Mouse (Mus musculus) heart, embryonic 13.5 days (tissue): ENCODE data around the gene Sumo2. TPM values are rescaled to one million over a fixed set of nuclear protein-coding genes. Genes with fewer than 3 reads are reported as not detected.
"Not testable (repeated sequence)": the region's sequence is repeated elsewhere in the genome, so short reads cannot be mapped to it uniquely, and the experiment has no call there.

ENCODE experiments used
- ATAC-seq: fragments of 200-750 bp; cut with Nextera tagmentation; 2 replicates; pipeline ENCODE4 v1.8.0; 2017; ENCODE audit warnings: moderate TSS enrichment; ENCODE audit not compliant: insufficient number of reproducible peaks, low FRiP score, low TSS enrichment; ENCODE audit errors: extremely low read depth
- H3K27ac ChIP-seq: fragments of 300-500 bp; sonication (generic); replicated peaks from 2 replicates; pipeline ENCODE4 v1.5.1; 2015; ENCODE audit warnings: moderate library complexity, mild to moderate bottlenecking, inconsistent platforms
- H3K27me3 ChIP-seq: fragments of 300-500 bp; sonication (generic); replicated peaks from 2 replicates; pipeline ENCODE4 v1.6.1; 2015; ENCODE audit warnings: mild to moderate bottlenecking, inconsistent platforms
- H3K36me3 ChIP-seq: fragments of 300-500 bp; sonication (generic); 2 replicates; pipeline ENCODE4 v1.6.1; 2015; ENCODE audit warnings: mild to moderate bottlenecking, inconsistent platforms
- H3K4me1 ChIP-seq: fragments of 300-500 bp; sonication (generic); 2 replicates; pipeline ENCODE4 v1.6.1; 2015; ENCODE audit warnings: inconsistent platforms
- H3K4me2 ChIP-seq: fragments of 300-500 bp; sonication (generic); 2 replicates; pipeline ENCODE4 v1.6.1; 2015; ENCODE audit warnings: inconsistent platforms, mild to moderate bottlenecking, moderate library complexity
- H3K4me3 ChIP-seq: fragments of 300-500 bp; sonication (generic); 2 replicates; pipeline ENCODE4 v1.5.1; 2015; ENCODE audit warnings: moderate library complexity, mild to moderate bottlenecking, inconsistent platforms
- H3K9ac ChIP-seq: fragments of 300-500 bp; sonication (generic); 2 replicates; pipeline ENCODE4 v1.6.1; 2015; ENCODE audit warnings: inconsistent platforms, mild to moderate bottlenecking, moderate library complexity
- H3K9me3 ChIP-seq: fragments of 300-500 bp; sonication (generic); 2 replicates; pipeline ENCODE4 v1.6.1; 2016; ENCODE audit warnings: inconsistent platforms
- WGBS: fragments of 180-500 bp; shearing (Covaris S2); methylation state at CpG from one replicate; pipeline ENCODE4 v1.1.7; 2015; ENCODE audit warnings: mixed read lengths; 5-methylcytosine and 5-hydroxymethylcytosine counted together
- polyA plus RNA-seq: library from polyadenylated mRNA; unstranded; fragments of >200 nt; fragmentation: Nextera tagmentation; extraction: Ambion mirVana; gene quantifications from 2 replicates; pipeline ENCODE4 v1.2.1, GENCODE M21; 2015

Gene Sumo2
- polyA plus RNA-seq, 1 experiment from 2014 or later, result 606 TPM

GRCm38 (mm10) chr11:115538045-115538444, 2.0 kb upstream of the Sumo2 start:
- no peak for ATAC-seq
- Histone ChIP-seq H3K9me3 (no peaks in the 10 kb centered on the region), H3K4me3 (no peak overlapping the region), H3K4me1 (peaks cover 22% of the 10 kb centered on the region), H3K27ac (no peak overlapping the region), H3K27me3 (0 out of 2 replicates have a peak, but pooled peaks cover 2% of the 10 kb centered on the region), H3K9ac (no peak overlapping the region), H3K36me3 (peaks cover 13% of the 10 kb centered on the region), H3K4me2 (no peak overlapping the region)
- 55% methylated on average over 2 of the region's 2 CpGs for WGBS

GRCm38 (mm10) chr11:115536856-115537568, 936 bp upstream of the Sumo2 start:
- peaks cover 22% of the 10 kb centered on the region for H3K4me1 ChIP-seq
- H3K36me3 ChIP-seq, result peaks cover 24% of the 10 kb centered on the region
- no peaks in the 10 kb centered on the region for H3K9me3 ChIP-seq
- ATAC-seq, result no peak
- no peak overlapping the region for H3K9ac ChIP-seq
- 89% methylated on average over 10 of the region's 10 CpGs for WGBS
- H3K27ac ChIP-seq, result peak overlapping the region; percentile 100
- peak overlapping the region; percentile 78 for H3K4me2 ChIP-seq
- no peaks in the 10 kb centered on the region for H3K27me3 ChIP-seq
- H3K4me3 ChIP-seq, result peak overlapping the region; percentile 95; the same call in 1 of the 2 replicates

GRCm38 (mm10) chr11:115535401-115536037, 557 bp downstream of the Sumo2 start:
- Histone ChIP-seq H3K4me1 (peaks cover 22% of the 10 kb centered on the region), H3K27ac (peak overlapping the region; percentile 100), H3K4me2 (peak overlapping the region; percentile 78), H3K36me3 (peaks cover 39% of the 10 kb centered on the region), H3K9me3 (no peaks in the 10 kb centered on the region), H3K27me3 (no peaks in the 10 kb centered on the region), H3K9ac (peak overlapping the region; percentile 99), H3K4me3 (peak overlapping the region; percentile 95)
- ATAC-seq, result peak; percentile 75
- WGBS, result under 1% methylated on average over 84 of the region's 84 CpGs

- Histone ChIP-seq H3K36me3 (peaks cover 45% of the 10 kb centered on the region), H3K9me3 (no peaks in the 10 kb centered on the region), H3K4me3 (peak overlapping the region; percentile 95), H3K9ac (peak overlapping the region; percentile 99), H3K4me2 (peak overlapping the region; percentile 78), H3K27ac (peak overlapping the region; percentile 100), H3K4me1 (peaks cover 22% of the 10 kb centered on the region), H3K27me3 (no peaks in the 10 kb centered on the region)
- WGBS, result 7% methylated on average over 11 of the region's 11 CpGs
- ATAC-seq, result no peak
These were observed 1.2 kb downstream of the Sumo2 start for GRCm38 (mm10) chr11:115534759-115535371.

- not testable (repeated sequence) for ATAC-seq, H3K4me3 ChIP-seq, H3K27ac ChIP-seq, H3K9ac ChIP-seq, H3K4me2 ChIP-seq, H3K27me3 ChIP-seq, H3K4me1 ChIP-seq, H3K9me3 ChIP-seq
- H3K36me3 ChIP-seq, result peaks cover 93% of the 10 kb centered on the region
- 83% methylated on average over 3 of the region's 3 CpGs for WGBS
These were observed 9.6 kb downstream of the Sumo2 start for GRCm38 (mm10) chr11:115526446-115526845.

GRCm38 (mm10) chr11:115522703-115523102, 13.4 kb downstream of the Sumo2 start:
- H3K9ac ChIP-seq, result no peak overlapping the region
- no peak overlapping the region for H3K4me3 ChIP-seq
- H3K4me2 ChIP-seq, result no peak overlapping the region
- peaks cover 58% of the 10 kb centered on the region for H3K36me3 ChIP-seq
- H3K9me3 ChIP-seq, result no peaks in the 10 kb centered on the region
- H3K27me3 ChIP-seq, result no peaks in the 10 kb centered on the region
- H3K27ac ChIP-seq, result no peak overlapping the region
- WGBS, result 76% methylated on average over 2 of the region's 2 CpGs
- peaks cover 20% of the 10 kb centered on the region for H3K4me1 ChIP-seq
- no peak for ATAC-seq

GRCm38 (mm10) chr11:115522238-115522637, 13.8 kb downstream of the Sumo2 start:
- H3K27me3 ChIP-seq, result no peaks in the 10 kb centered on the region
- no peak overlapping the region for H3K4me2 ChIP-seq
- no peak overlapping the region for H3K9ac ChIP-seq
- H3K9me3 ChIP-seq, result no peaks in the 10 kb centered on the region
- 92% methylated on average over 2 of the region's 2 CpGs for WGBS
- no peak overlapping the region for H3K27ac ChIP-seq
- H3K4me3 ChIP-seq, result no peak overlapping the region
- peaks cover 53% of the 10 kb centered on the region for H3K36me3 ChIP-seq
- no peak for ATAC-seq
- peaks cover 20% of the 10 kb centered on the region for H3K4me1 ChIP-seq

GRCm38 (mm10) chr11:115521080-115521479, 15.0 kb downstream of the Sumo2 start:
- no peak overlapping the region for H3K4me2 ChIP-seq

GRCm38 (mm10) chr11:115520218-115520617, 15.9 kb downstream of the Sumo2 start:
- Histone ChIP-seq H3K9me3 (no peaks in the 10 kb centered on the region), H3K9ac (peak overlapping the region; percentile 60), H3K4me2 (0 out of 2 replicates have a peak overlapping the region, but pooled peaks have one; percentile 21), H3K27me3 (no peaks in the 10 kb centered on the region), H3K4me1 (peaks cover 21% of the 10 kb centered on the region), H3K27ac (peak overlapping the region; percentile 80), H3K36me3 (peaks cover 33% of the 10 kb centered on the region), H3K4me3 (no peak overlapping the region)
- no peak for ATAC-seq
- WGBS, result 73% methylated on average over 2 of the region's 2 CpGs

More at GRCm38 (mm10) chr11:115521080-115521479, 15.0 kb downstream of the Sumo2 start:
- 86% methylated on average over 4 of the region's 4 CpGs for WGBS
- peaks cover 20% of the 10 kb centered on the region for H3K4me1 ChIP-seq
- no peak for ATAC-seq
- H3K36me3 ChIP-seq, result peaks cover 41% of the 10 kb centered on the region
- H3K27me3 ChIP-seq, result no peaks in the 10 kb centered on the region
- peak overlapping the region; percentile 80 for H3K27ac ChIP-seq
- H3K9me3 ChIP-seq, result no peaks in the 10 kb centered on the region
- H3K9ac ChIP-seq, result 0 out of 2 replicates have a peak overlapping the region, but pooled peaks have one; percentile 11
- no peak overlapping the region for H3K4me3 ChIP-seq

- Histone ChIP-seq H3K36me3 (peaks cover 26% of the 10 kb centered on the region), H3K9me3 (no peaks in the 10 kb centered on the region), H3K4me3 (no peak overlapping the region), H3K4me1 (peaks cover 26% of the 10 kb centered on the region), H3K4me2 (no peak overlapping the region), H3K27ac (peak overlapping the region; percentile 65), H3K27me3 (no peaks in the 10 kb centered on the region), H3K9ac (no peak overlapping the region)
- ATAC-seq, result no peak
- 74% methylated on average over 3 of the region's 3 CpGs for WGBS
These were observed 16.5 kb downstream of the Sumo2 start for GRCm38 (mm10) chr11:115519581-115519980.

- 49% methylated on average over 9 of the region's 9 CpGs for WGBS
- Histone ChIP-seq H3K27me3 (no peaks in the 10 kb centered on the region), H3K4me3 (no peak overlapping the region), H3K9me3 (no peaks in the 10 kb centered on the region), H3K27ac (peak overlapping the region; percentile 45; the same call in 1 of the 2 replicates), H3K4me1 (peaks cover 26% of the 10 kb centered on the region), H3K9ac (0 out of 2 replicates have a peak overlapping the region, but pooled peaks have one; percentile 1), H3K4me2 (no peak overlapping the region), H3K36me3 (peaks cover 18% of the 10 kb centered on the region)
- no peak for ATAC-seq
These were observed 17.4 kb downstream of the Sumo2 start for GRCm38 (mm10) chr11:115518693-115519092.
